Mouse (Mus musculus) heart, embryonic 16.5 days (tissue): ENCODE measurements around the gene Tmem205. TPM values are rescaled to one million over a fixed set of nuclear protein-coding genes. Genes with fewer than 3 reads are reported as not detected.

Experiments used
- ATAC-seq: fragments of 200-750 bp; cut with Nextera tagmentation; replicated peaks from 2 replicates; pipeline ENCODE4 v1.8.0; 2017; ENCODE audit warnings: moderate number of reproducible peaks; ENCODE audit not compliant: insufficient read depth, low FRiP score; ENCODE audit errors: extremely low read depth
- H3K27ac ChIP-seq: fragments of 300-500 bp; sonication (generic); 2 replicates; pipeline ENCODE4 v1.5.1; 2014; ENCODE audit warnings: mild to moderate bottlenecking, low read length, control low read depth, moderate library complexity
- H3K27me3 ChIP-seq: fragments of 300-500 bp; sonication (generic); 2 replicates; pipeline ENCODE4 v1.6.1; 2014; ENCODE audit warnings: low read length, mixed read lengths; ENCODE audit not compliant: control insufficient read depth, insufficient read depth
- H3K36me3 ChIP-seq: fragments of 300-500 bp; sonication (generic); 2 replicates; pipeline ENCODE4 v1.6.1; 2014; ENCODE audit not compliant: control insufficient read depth, insufficient read depth
- H3K4me1 ChIP-seq: fragments of 300-500 bp; sonication (generic); 2 replicates; pipeline ENCODE4 v1.6.1; 2014; ENCODE audit warnings: low read length, mixed read lengths; ENCODE audit not compliant: control insufficient read depth, insufficient read depth
- H3K4me2 ChIP-seq: fragments of 300-500 bp; sonication (generic); 2 replicates; pipeline ENCODE4 v1.6.1; 2014; ENCODE audit warnings: low read depth, mild to moderate bottlenecking, control low read depth, low read length
- H3K4me3 ChIP-seq: fragments of 300-500 bp; sonication (generic); 2 replicates; pipeline ENCODE4 v1.5.1; 2014; ENCODE audit warnings: mild to moderate bottlenecking, control low read depth, low read length
- H3K9ac ChIP-seq: fragments of 300-500 bp; sonication (generic); 2 replicates; pipeline ENCODE4 v1.6.1; 2014; ENCODE audit warnings: low read length, control low read depth
- H3K9me3 ChIP-seq: fragments of 300-500 bp; sonication (generic); replicated peaks from 2 replicates; pipeline ENCODE4 v1.6.1; 2016; ENCODE audit warnings: low read length; ENCODE audit not compliant: control insufficient read depth
- WGBS: fragments of 180-500 bp; shearing (Covaris S2); extraction: QIAGEN DNeasy Blood & Tissue Kit; methylation state at CpG from one replicate; pipeline ENCODE4 v1.1.7; 2014; 5-methylcytosine and 5-hydroxymethylcytosine counted together
- polyA plus RNA-seq: library from polyadenylated mRNA; unstranded; fragments of >200 nt; fragmentation: Nextera tagmentation; extraction: Ambion mirVana; gene quantifications from 2 replicates; pipeline ENCODE4 v1.2.1, GENCODE M21; 2015

Gene Tmem205
- polyA plus RNA-seq, 1 experiment from 2014 or later: 39.1 TPM

DNA sequence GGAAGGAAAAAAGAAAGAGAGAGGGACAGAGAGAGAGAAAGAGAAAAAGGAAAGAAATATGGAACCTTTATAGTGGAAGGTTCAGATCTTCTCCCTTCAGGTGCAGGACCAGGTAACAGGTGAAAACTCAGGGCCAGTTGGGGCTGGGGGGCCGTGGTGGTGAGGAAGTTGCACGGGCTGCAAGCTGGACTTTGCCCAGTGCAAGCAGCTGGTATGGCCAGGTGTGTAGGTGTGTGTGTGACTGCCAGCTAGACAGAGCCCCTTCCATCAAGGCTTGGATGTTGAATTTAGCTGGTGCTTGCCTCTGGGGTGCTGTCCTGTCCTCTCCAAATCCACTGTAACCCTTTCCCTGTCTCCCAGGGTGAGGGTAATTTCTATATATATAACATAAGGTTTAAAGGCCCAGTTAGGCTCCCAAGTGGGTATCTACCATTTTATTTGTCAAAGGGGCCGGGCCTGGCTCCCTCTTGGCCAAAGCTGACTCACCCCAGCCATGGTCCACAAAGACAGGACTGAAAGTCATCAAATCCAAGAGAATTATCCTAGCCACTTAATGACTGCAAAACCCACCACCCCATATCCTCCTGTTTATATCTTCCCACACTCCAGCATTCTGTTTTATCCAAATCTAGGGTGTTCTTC lies 10.4 kb downstream of the Tmem205 start:
- Histone ChIP-seq H3K36me3 (no peaks in the 10 kb centered on the region), H3K27me3 (no peaks in the 10 kb centered on the region), H3K9ac (peak overlapping the region; percentile 72), H3K9me3 (no peaks in the 10 kb centered on the region), H3K27ac (no peak overlapping the region), H3K4me2 (peak overlapping the region; percentile 86), H3K4me3 (peak overlapping the region; percentile 69), H3K4me1 (peaks cover 5% of the 10 kb centered on the region; the same call in 1 of the 2 replicates)
- ATAC-seq: no peak
- 67% methylated on average over 3 of the region's 3 CpGs for WGBS

DNA sequence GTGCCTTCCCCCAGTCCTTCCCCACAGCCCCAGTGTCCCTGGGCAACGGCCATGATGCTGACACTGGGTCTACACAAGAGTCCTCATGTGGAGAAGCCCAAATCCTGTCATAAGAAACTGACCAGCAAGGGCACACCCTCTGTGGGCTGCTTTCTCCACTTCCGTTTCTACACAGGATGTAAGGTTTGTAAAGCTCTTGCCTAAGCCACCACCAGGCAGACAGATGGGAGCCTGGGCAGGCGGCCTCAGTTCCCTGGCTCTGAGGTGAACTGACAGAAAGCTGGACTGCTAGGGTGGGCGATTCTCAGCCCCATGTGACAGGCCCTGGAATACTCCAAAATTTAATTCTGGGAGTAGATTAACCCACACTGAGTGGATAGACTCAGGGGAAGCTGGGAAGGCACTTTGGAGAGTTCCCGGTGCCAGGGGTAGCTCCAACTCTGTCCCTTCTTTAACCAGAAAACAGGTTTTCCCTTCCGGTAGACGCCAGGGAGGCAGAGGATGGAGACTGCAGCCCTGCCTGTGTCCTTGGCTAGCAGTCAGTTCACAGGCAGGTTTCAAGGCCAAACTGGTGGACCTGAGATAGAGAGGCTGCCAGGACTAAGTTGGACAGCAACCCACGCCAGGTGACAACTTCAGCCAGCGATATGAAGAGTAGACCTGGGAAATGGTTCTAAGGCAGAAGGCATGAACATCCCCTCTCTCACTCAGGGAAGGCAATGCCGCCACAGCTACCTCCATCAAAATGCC lies 17.7 kb downstream of the Tmem205 start:
- Histone ChIP-seq H3K27ac (no peak overlapping the region), H3K4me1 (no peaks in the 10 kb centered on the region), H3K27me3 (no peaks in the 10 kb centered on the region), H3K4me3 (no peak overlapping the region), H3K9me3 (no peaks in the 10 kb centered on the region; the same call in 1 of the 2 replicates), H3K36me3 (no peaks in the 10 kb centered on the region), H3K9ac (no peak overlapping the region), H3K4me2 (no peak overlapping the region)
- 70% methylated on average over 10 of the region's 10 CpGs for WGBS
- no peak for ATAC-seq

DNA sequence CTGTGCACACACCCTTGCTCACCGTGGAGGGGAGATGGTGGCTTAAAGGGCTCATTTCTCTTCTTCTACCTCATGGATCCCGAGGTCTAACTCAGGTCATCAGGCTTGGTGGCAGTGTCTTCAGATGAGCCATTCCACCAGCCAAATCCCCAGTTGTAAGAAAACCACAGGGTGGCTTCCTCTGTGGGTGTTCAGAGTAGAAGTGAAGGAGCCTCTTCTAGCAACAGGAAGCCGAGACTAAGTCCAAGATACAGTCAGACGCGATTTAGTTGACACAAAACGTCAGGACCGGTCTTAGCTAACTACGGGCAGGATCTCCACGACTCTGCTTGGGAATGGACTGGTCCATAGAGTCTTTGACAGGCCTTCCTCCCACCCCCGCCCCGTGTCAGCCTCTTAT lies 19.1 kb downstream of the Tmem205 start:
- no peak overlapping the region for H3K9ac ChIP-seq
- no peaks in the 10 kb centered on the region for H3K36me3 ChIP-seq
- H3K9me3 ChIP-seq: no peaks in the 10 kb centered on the region; the same call in 1 of the 2 replicates
- WGBS: 62% methylated on average over 11 of the region's 11 CpGs
- H3K4me1 ChIP-seq: no peaks in the 10 kb centered on the region
- no peaks in the 10 kb centered on the region for H3K27me3 ChIP-seq
- no peak overlapping the region for H3K27ac ChIP-seq
- H3K4me3 ChIP-seq: no peak overlapping the region
- no peak for ATAC-seq
- no peak overlapping the region for H3K4me2 ChIP-seq

DNA sequence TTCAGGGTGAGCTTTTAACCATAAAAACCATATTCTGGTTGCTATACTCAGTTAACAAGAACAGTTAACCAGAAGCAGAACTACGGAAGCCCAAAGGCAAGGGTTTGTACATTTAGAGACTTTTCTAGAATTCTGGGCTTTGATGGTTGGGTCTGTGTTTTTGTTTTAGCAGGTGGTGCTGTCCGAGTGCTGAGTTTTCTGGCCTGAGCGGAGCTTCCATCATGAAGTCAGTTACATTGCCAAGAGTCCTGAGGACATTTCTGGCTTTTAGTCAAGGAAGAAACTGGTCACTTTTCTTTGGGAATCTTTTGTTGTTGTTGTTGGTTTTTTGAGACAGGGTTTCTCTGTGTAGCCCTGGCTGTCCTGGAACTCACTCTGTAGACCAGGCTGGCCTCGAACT lies 23.3 kb downstream of the Tmem205 start:
- WGBS: 77% methylated on average over 4 of the region's 4 CpGs
- Histone ChIP-seq H3K36me3 (no peaks in the 10 kb centered on the region), H3K9ac (no peak overlapping the region), H3K4me3 (no peak overlapping the region), H3K9me3 (no peaks in the 10 kb centered on the region; the same call in 1 of the 2 replicates), H3K4me2 (no peak overlapping the region), H3K27ac (no peak overlapping the region), H3K27me3 (0 out of 2 replicates have a peak, but pooled peaks cover 3% of the 10 kb centered on the region), H3K4me1 (no peaks in the 10 kb centered on the region)
- ATAC-seq: no peak

DNA sequence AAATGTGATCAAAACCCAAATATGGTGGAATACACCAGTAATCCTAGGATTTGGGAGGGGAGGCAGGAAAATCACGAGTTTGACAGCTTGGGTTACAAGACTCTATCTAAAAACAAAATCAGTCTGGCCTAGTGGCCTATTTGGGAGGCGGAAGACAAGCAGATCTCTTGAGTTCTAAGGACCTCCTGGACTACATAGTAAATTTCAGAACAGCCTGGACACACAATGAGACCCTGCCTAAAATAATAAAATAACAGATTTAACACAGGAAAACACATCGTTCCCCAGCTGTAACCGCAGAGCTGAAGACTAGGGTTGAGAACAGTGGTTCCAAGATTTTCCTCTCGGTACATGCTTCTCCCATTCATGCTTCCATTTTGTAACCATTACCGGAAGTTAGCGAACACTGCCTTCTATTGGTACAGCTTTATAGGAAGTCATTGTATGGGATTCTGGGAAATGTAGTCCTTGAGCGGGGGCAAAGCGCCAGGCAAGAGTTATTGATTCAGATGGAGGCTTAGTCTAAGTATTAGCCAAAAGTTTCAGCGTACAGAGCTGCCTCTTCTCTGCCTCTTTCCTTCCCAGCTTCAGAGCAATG lies 26.0 kb downstream of the Tmem205 start:
- Histone ChIP-seq H3K4me3 (peak overlapping the region; percentile 54), H3K9ac (peak overlapping the region; percentile 14; the same call in 1 of the 2 replicates), H3K4me2 (peak overlapping the region; percentile 69), H3K27ac (no peak overlapping the region), H3K36me3 (no peaks in the 10 kb centered on the region), H3K9me3 (no peaks in the 10 kb centered on the region; the same call in 1 of the 2 replicates), H3K27me3 (0 out of 2 replicates have a peak, but pooled peaks cover 3% of the 10 kb centered on the region), H3K4me1 (no peaks in the 10 kb centered on the region)
- 18% methylated on average over 10 of the region's 10 CpGs for WGBS
- ATAC-seq: peak; percentile 81

DNA sequence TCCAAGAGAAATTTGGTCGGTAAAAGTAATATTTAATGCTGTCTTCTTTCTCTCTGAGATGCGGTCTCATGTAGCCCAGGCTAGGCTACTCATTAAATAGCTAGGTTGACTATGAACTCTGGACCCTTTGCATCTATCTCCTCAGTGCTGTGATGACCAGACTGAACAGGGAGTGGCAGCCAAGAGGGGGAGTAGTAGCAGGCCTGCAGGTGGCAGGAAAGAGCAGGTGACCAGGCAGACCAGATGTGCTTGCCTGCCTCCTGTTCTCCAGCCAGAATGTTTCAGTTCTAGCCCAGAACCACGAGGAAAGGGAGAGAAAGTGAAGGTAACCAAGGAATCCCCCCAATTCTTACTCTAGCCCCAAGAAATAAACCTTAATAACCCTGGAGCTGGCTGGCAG lies 38.1 kb downstream of the Tmem205 start:
- no peak overlapping the region for H3K4me2 ChIP-seq
- 63% methylated on average over 3 of the region's 3 CpGs for WGBS
- no peaks in the 10 kb centered on the region for H3K36me3 ChIP-seq
- no peak overlapping the region for H3K4me3 ChIP-seq
- no peaks in the 10 kb centered on the region for H3K4me1 ChIP-seq
- H3K27me3 ChIP-seq: 0 out of 2 replicates have a peak, but pooled peaks cover 2% of the 10 kb centered on the region
- H3K9ac ChIP-seq: no peak overlapping the region
- ATAC-seq: no peak
- H3K27ac ChIP-seq: no peak overlapping the region
- H3K9me3 ChIP-seq: no peaks in the 10 kb centered on the region

DNA sequence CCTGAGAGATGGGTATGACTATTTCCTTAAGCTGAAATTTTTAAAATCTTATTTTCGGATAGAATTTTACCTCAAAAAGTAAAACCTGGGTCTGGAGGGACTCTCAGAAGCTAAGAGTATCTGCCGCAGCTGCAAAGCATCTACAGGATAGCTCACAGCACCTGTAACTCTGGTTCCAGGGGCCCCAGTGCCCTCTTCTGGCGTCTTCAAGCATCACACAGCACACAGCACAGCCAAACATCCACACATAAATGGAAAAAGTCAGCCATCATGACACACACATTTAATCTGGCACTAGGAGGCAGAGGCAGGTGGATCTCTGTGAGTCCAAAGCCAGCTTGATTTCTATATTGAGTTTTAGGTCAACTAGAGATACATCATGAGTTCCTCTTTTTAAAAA lies 50.8 kb downstream of the Tmem205 start:
- Histone ChIP-seq H3K9ac (no peak overlapping the region), H3K27me3 (0 out of 2 replicates have a peak, but pooled peaks cover under 1% of the 10 kb centered on the region), H3K36me3 (no peaks in the 10 kb centered on the region), H3K4me3 (no peak overlapping the region), H3K4me1 (no peaks in the 10 kb centered on the region), H3K27ac (no peak overlapping the region), H3K4me2 (no peak overlapping the region), H3K9me3 (no peaks in the 10 kb centered on the region)
- 62% methylated on average over 3 of the region's 3 CpGs for WGBS
- no peak for ATAC-seq

DNA sequence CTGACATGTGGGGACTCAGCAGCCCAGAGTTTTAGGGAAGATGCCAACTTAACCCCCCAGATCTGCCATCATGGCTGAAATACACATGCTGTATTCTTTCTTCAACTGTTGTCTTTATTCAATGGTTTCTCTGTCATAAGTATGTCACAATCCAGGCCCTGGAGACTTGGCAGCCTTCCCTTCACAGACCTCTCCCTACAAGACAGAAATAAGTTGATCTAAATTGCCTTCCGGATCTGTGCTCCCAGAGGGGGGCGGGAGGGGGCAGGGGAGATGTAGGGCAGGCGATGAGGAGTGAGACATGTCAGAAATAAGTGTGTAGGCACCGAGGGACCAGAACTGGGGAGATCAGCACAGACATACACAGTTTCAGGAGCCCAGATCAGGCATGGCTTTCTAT lies 55.2 kb downstream of the Tmem205 start:
- no peak for ATAC-seq
- Histone ChIP-seq H3K4me3 (no peak overlapping the region), H3K4me2 (no peak overlapping the region), H3K9me3 (no peaks in the 10 kb centered on the region), H3K9ac (no peak overlapping the region), H3K4me1 (no peaks in the 10 kb centered on the region), H3K27me3 (peaks cover 5% of the 10 kb centered on the region; the same call in 1 of the 2 replicates), H3K27ac (no peak overlapping the region), H3K36me3 (no peaks in the 10 kb centered on the region)
- WGBS: 39% methylated on average over 4 of the region's 4 CpGs
